Mouse (Mus musculus) limb, embryonic 10.5 days (tissue): ENCODE results near the gene Rpl19. TPM values are rescaled to one million over a fixed set of nuclear protein-coding genes. Genes with fewer than 3 reads are reported as not detected.

Experiments
- DNase-seq: peaks from one replicate; pipeline ENCODE4 v3.0.0-alpha.2; 2017; ENCODE audit warnings: low spot score
- H3K27ac ChIP-seq: fragments of 300-500 bp; sonication (generic); 2 replicates; pipeline ENCODE4 v1.5.1; 2016; ENCODE audit warnings: mild to moderate bottlenecking
- H3K27me3 ChIP-seq: fragments of 300-500 bp; sonication (generic); 2 replicates; pipeline ENCODE4 v1.6.1; 2016; ENCODE audit warnings: low read depth, mild to moderate bottlenecking; ENCODE audit not compliant: poor library complexity, severe bottlenecking
- H3K36me3 ChIP-seq: fragments of 300-500 bp; sonication (generic); 2 replicates; pipeline ENCODE4 v1.6.1; 2016; ENCODE audit warnings: mild to moderate bottlenecking, moderate library complexity
- H3K4me1 ChIP-seq: fragments of 300-500 bp; sonication (generic); 2 replicates; pipeline ENCODE4 v1.6.1; 2016
- H3K4me3 ChIP-seq: fragments of 300-500 bp; sonication (generic); 2 replicates; pipeline ENCODE4 v1.5.1; 2016; ENCODE audit warnings: mild to moderate bottlenecking, moderate library complexity
- H3K9me3 ChIP-seq: fragments of 300-500 bp; sonication (generic); replicated peaks from 2 replicates; pipeline ENCODE4 v1.6.1; 2016; ENCODE audit warnings: mild to moderate bottlenecking
- WGBS: fragments of 180-500 bp; shearing (Covaris S2); methylation state at CpG from one replicate; pipeline ENCODE4 v1.1.7; 2016; 5-methylcytosine and 5-hydroxymethylcytosine counted together
- polyA plus RNA-seq: library from polyadenylated mRNA; unstranded; fragments of >200 nt; fragmentation: Nextera tagmentation; extraction: Ambion mirVana; gene quantifications from 2 replicates; pipeline ENCODE4 v1.2.1, GENCODE M21; 2016

The Rpl19 gene
- polyA plus RNA-seq, result 1,186 and 1,476 TPM in 2 replicates

GRCm38 (mm10) chr11:98026570-98027296 is at the start of gene Rpl19:
TSS of gene Rpl19 (plus strand) at chr11:98026710.
- Histone ChIP-seq H3K4me3 (peak within 1 kb of the TSS; percentile 99), H3K27me3 (no peaks in the 10 kb centered on the region), H3K36me3 (peaks cover 36% of the 10 kb centered on the region), H3K9me3 (no peaks in the 10 kb centered on the region), H3K4me1 (peaks cover 32% of the 10 kb centered on the region), H3K27ac (peak within 1 kb of the TSS; percentile 99)
- DNase-seq, result peak; percentile 96
- under 1% methylated on average over 69 of the region's 69 CpGs for WGBS

- H3K27me3 ChIP-seq, result 0 out of 2 replicates have a peak, but pooled peaks cover 9% of the 10 kb centered on the region
- H3K36me3 ChIP-seq, result no peaks in the 10 kb centered on the region
- 0 out of 2 replicates have a peak overlapping the region, but pooled peaks have one; percentile 4 for H3K27ac ChIP-seq
- no peak overlapping the region for H3K4me3 ChIP-seq
- 79% methylated on average over 5 of the region's 5 CpGs for whole genome bisulfite sequencing
- no peak for DNase-seq
- H3K4me1 ChIP-seq, result peaks cover 22% of the 10 kb centered on the region
- no peaks in the 10 kb centered on the region for H3K9me3 ChIP-seq
These were observed 48.7 kb upstream of the Rpl19 start for GRCm38 (mm10) chr11:97977797-97978196.

GRCm38 (mm10) chr11:97978392-97978791 is 48.1 kb upstream of the Rpl19 start:
- Histone ChIP-seq H3K27ac (0 out of 2 replicates have a peak overlapping the region, but pooled peaks have one; percentile 4), H3K9me3 (no peaks in the 10 kb centered on the region), H3K4me1 (peaks cover 22% of the 10 kb centered on the region), H3K27me3 (peaks cover 15% of the 10 kb centered on the region; the same call in 1 of the 2 replicates), H3K4me3 (no peak overlapping the region), H3K36me3 (no peaks in the 10 kb centered on the region)
- 88% methylated on average over 13 of the region's 13 CpGs for WGBS
- DNase-seq, result no peak

- peak overlapping the region; percentile 86 for H3K27ac ChIP-seq
- peaks cover 22% of the 10 kb centered on the region for H3K4me1 ChIP-seq
- H3K9me3 ChIP-seq, result no peaks in the 10 kb centered on the region
- 61% methylated on average over 10 of the region's 10 CpGs for WGBS
- H3K27me3 ChIP-seq, result peaks cover 31% of the 10 kb centered on the region
- DNase-seq, result no peak
- H3K36me3 ChIP-seq, result no peaks in the 10 kb centered on the region
- peak overlapping the region; percentile 35 for H3K4me3 ChIP-seq
These were observed 46.5 kb upstream of the Rpl19 start for GRCm38 (mm10) chr11:97979824-97980495.

- peak overlapping the region; percentile 35 for H3K4me3 ChIP-seq
- H3K27me3 ChIP-seq, result peaks cover 37% of the 10 kb centered on the region
- WGBS, result 23% methylated on average over 9 of the region's 9 CpGs
- DNase-seq, result peak; percentile 70
- H3K27ac ChIP-seq, result peak overlapping the region; percentile 86
- no peaks in the 10 kb centered on the region for H3K9me3 ChIP-seq
- no peaks in the 10 kb centered on the region for H3K36me3 ChIP-seq
- peaks cover 23% of the 10 kb centered on the region for H3K4me1 ChIP-seq
These were observed 46.0 kb upstream of the Rpl19 start for GRCm38 (mm10) chr11:97980531-97980966.

- H3K27me3 ChIP-seq, result peaks cover 51% of the 10 kb centered on the region
- no peaks in the 10 kb centered on the region for H3K36me3 ChIP-seq
- H3K9me3 ChIP-seq, result no peaks in the 10 kb centered on the region
- DNase-seq, result no peak
- peaks cover 39% of the 10 kb centered on the region for H3K4me1 ChIP-seq
- WGBS, result 88% methylated on average over 9 of the region's 9 CpGs
- H3K27ac ChIP-seq, result peak overlapping the region; percentile 16; the same call in 1 of the 2 replicates
- no peak overlapping the region for H3K4me3 ChIP-seq
These were observed 43.8 kb upstream of the Rpl19 start for GRCm38 (mm10) chr11:97982721-97983120.

- Histone ChIP-seq H3K27ac (0 out of 2 replicates have a peak overlapping the region, but pooled peaks have one; percentile 16), H3K36me3 (no peaks in the 10 kb centered on the region), H3K4me1 (peaks cover 39% of the 10 kb centered on the region), H3K27me3 (peaks cover 47% of the 10 kb centered on the region), H3K4me3 (no peak overlapping the region), H3K9me3 (no peaks in the 10 kb centered on the region)
- WGBS, result 94% methylated on average over 3 of the region's 3 CpGs
- DNase-seq, result no peak
These were observed 43.0 kb upstream of the Rpl19 start for GRCm38 (mm10) chr11:97983506-97983905.

- Histone ChIP-seq H3K4me3 (no peak overlapping the region), H3K4me1 (peaks cover 39% of the 10 kb centered on the region), H3K36me3 (no peaks in the 10 kb centered on the region), H3K9me3 (no peaks in the 10 kb centered on the region), H3K27ac (no peak overlapping the region), H3K27me3 (peaks cover 47% of the 10 kb centered on the region)
- 84% methylated on average over 1 of the region's 1 CpGs for WGBS
- DNase-seq, result no peak
These were observed 42.5 kb upstream of the Rpl19 start for GRCm38 (mm10) chr11:97983983-97984382.

GRCm38 (mm10) chr11:97985727-97986677 is 40.5 kb upstream of the Rpl19 start, which contains the start of gene Plxdc1:
TSS of gene Plxdc1 (minus strand) at chr11:97986444.
- Histone ChIP-seq H3K27ac (peak within 1 kb of the TSS; percentile 54), H3K36me3 (no peaks in the 10 kb centered on the region), H3K27me3 (peaks cover 57% of the 10 kb centered on the region), H3K4me1 (peaks cover 41% of the 10 kb centered on the region), H3K4me3 (peak within 1 kb of the TSS; percentile 94), H3K9me3 (no peaks in the 10 kb centered on the region)
- peak; percentile 63 for DNase-seq
- 3% methylated on average over 71 of the region's 74 CpGs for WGBS

- Histone ChIP-seq H3K9me3 (no peaks in the 10 kb centered on the region), H3K27ac (peak overlapping the region; percentile 54), H3K4me3 (peak overlapping the region; percentile 94), H3K27me3 (peaks cover 57% of the 10 kb centered on the region), H3K4me1 (peaks cover 33% of the 10 kb centered on the region), H3K36me3 (no peaks in the 10 kb centered on the region)
- DNase-seq, result peak; percentile 38
- 29% methylated on average over 16 of the region's 17 CpGs for WGBS
These were observed 39.6 kb upstream of the Rpl19 start for GRCm38 (mm10) chr11:97986738-97987465.

- peak; percentile 93 for DNase-seq
- Histone ChIP-seq H3K4me3 (peak overlapping the region; percentile 94), H3K36me3 (no peaks in the 10 kb centered on the region), H3K9me3 (no peaks in the 10 kb centered on the region), H3K27me3 (peaks cover 55% of the 10 kb centered on the region), H3K4me1 (peaks cover 33% of the 10 kb centered on the region), H3K27ac (peak overlapping the region; percentile 85)
- under 1% methylated on average over 42 of the region's 42 CpGs for WGBS
These were observed 38.7 kb upstream of the Rpl19 start for GRCm38 (mm10) chr11:97987551-97988526.
